Mouse (Mus musculus): ENCODE measurements at regions not wholly inside any gene's neighbourhood (a gene's known extent, or its start where the extent isn't known, plus 50 kb on each side); places are given as distances from the start of the nearest gene placed in this dataset.

- TF ChIP-seq CTCF (IDR thresholded peaks at IDR 0.05; ENCODE audit: low read depth), result no peak
- TF ChIP-seq EP300 (IDR thresholded peaks at IDR 0.05; ENCODE audit: low read depth), result no peak
Measured at GRCm38 (mm10) chr16:63412656-63413055, 451.3 kb downstream of the Epha3 start.

Measured in liver, postnatal 0 days (tissue).